Mouse (Mus musculus): ENCODE measurements around the gene Ssbp2. TPM values are rescaled to one million over a fixed set of nuclear protein-coding genes. Genes with fewer than 3 reads are reported as not detected.

The Ssbp2 gene
- total and polyA plus RNA-seq, 3 experiments: 12.6 to 38.4 TPM; not detected in 1

GRCm38 (mm10) chr13:91456735-91457134, 3.3 kb upstream of the Ssbp2 start:
- H3K9me3 ChIP-seq (replicated peaks; ENCODE audit: insufficient read depth, low read length): no peaks in the 10 kb centered on the region
- H3K4me1 ChIP-seq (ENCODE audit: control insufficient read depth in 1 of 2, insufficient read depth in 2 of 2, low read length in 2 of 2): peaks cover 15 to 17% of the 10 kb centered on the region in 2 experiments
- peaks cover 9% of the 10 kb centered on the region for H3K79me2 ChIP-seq (ENCODE audit: control insufficient read depth, insufficient read depth, low read length, poor library complexity)
- peaks cover 0 to 31% of the 10 kb centered on the region in 2 experiments; a peak in 2 of 4 replicates for H3K36me3 ChIP-seq (ENCODE audit: control insufficient read depth in 1 of 2, insufficient read depth in 2 of 2, low read length in 2 of 2)
- DNase-seq (ENCODE audit: low read depth, low spot score): no peak
- no peak overlapping the region for H3K9ac ChIP-seq (ENCODE audit: control insufficient read depth, low read depth, low read length, poor library complexity, severe bottlenecking)
- H3K4me3 ChIP-seq (ENCODE audit: control insufficient read depth in 1 of 2, insufficient read depth in 1 of 2, low read depth in 2 of 2, low read length in 2 of 2): no peak overlapping the region
- TF ChIP-seq CHD1 (IDR thresholded peaks at IDR 0.05; ENCODE audit: low read depth, low read length) (no peak), TAL1 (IDR thresholded peaks at IDR 0.05; ENCODE audit: low read length) (peak; percentile 87), SIN3A (IDR thresholded peaks at IDR 0.05; ENCODE audit: low read length) (no peak), EP300 (IDR thresholded peaks at IDR 0.05; ENCODE audit: low read depth in 1 of 2, low read length in 2 of 2) (peak in 1 of 2 experiments; percentile 45; a peak in 1 of 4 replicates), USF1 (IDR thresholded peaks at IDR 0.05; ENCODE audit: low read depth, low read length) (no peak), MAX (IDR thresholded peaks at IDR 0.05; ENCODE audit: low read length) (no peak), UBTF (IDR thresholded peaks at IDR 0.05; ENCODE audit: borderline replicate concordance, insufficient read depth, low read depth, low read length) (no peak), POLR2AphosphoS2 (IDR thresholded peaks at IDR 0.05; ENCODE audit: low read length) (no peak), JUND (IDR thresholded peaks at IDR 0.05; ENCODE audit: low read depth, low read length) (no peak)
- H3K27me3 ChIP-seq (ENCODE audit: control insufficient read depth in 1 of 2, insufficient read depth in 2 of 2, low read length in 2 of 2): no peaks in the 10 kb centered on the region
- H3K27ac ChIP-seq (ENCODE audit: control insufficient read depth, low read depth, low read length): no peak overlapping the region; the same call in 1 of the 2 replicates

DNA sequence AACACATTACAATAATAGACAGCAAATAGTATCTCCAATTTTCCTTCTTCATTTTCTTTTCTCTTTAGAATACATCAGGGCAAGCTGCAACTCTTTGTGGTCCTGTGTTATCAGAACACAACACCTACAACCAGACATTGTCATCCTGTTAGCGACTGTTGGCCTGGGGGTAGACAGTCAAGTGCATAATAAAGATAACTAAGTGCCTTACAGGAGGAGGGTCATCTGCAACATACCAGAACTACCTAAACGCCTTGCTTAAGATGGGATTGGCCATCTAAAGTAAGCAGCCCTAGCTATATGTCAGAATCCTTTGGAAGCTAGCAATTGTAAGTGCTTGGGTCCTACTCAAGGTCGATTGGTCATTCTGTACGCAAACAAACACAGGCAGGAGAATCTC, 2.1 kb upstream of the Ssbp2 start:
- Histone ChIP-seq H3K79me2 (ENCODE audit: control insufficient read depth, insufficient read depth, low read length, poor library complexity) (peaks cover 17% of the 10 kb centered on the region), H3K9ac (ENCODE audit: control insufficient read depth, low read depth, low read length, poor library complexity, severe bottlenecking) (peak overlapping the region; percentile 2; the same call in 1 of the 2 replicates), H3K27me3 (ENCODE audit: control insufficient read depth in 1 of 2, insufficient read depth in 2 of 2, low read length in 2 of 2) (no peaks in the 10 kb centered on the region), H3K27ac (ENCODE audit: control insufficient read depth, low read depth, low read length) (peak overlapping the region; percentile 85), H3K4me1 (ENCODE audit: control insufficient read depth in 1 of 2, insufficient read depth in 2 of 2, low read length in 2 of 2) (peaks cover 10 to 11% of the 10 kb centered on the region in 2 experiments), H3K4me3 (ENCODE audit: control insufficient read depth in 1 of 2, insufficient read depth in 1 of 2, low read depth in 2 of 2, low read length in 2 of 2) (peak overlapping the region in 1 of 2 experiments; percentile 4; a peak in 1 of 4 replicates), H3K9me3 (replicated peaks; ENCODE audit: insufficient read depth, low read length) (no peaks in the 10 kb centered on the region), H3K36me3 (ENCODE audit: control insufficient read depth in 1 of 2, insufficient read depth in 2 of 2, low read length in 2 of 2) (peaks cover 0 to 28% of the 10 kb centered on the region in 2 experiments; a peak in 2 of 4 replicates)
- DNase-seq (ENCODE audit: low read depth, low spot score): peak; percentile 90
- TF ChIP-seq NELFE (IDR thresholded peaks at IDR 0.05; ENCODE audit: low read depth, low read length) (no peak), USF2 (IDR thresholded peaks at IDR 0.05; ENCODE audit: borderline replicate concordance in 1 of 2, insufficient read depth in 1 of 2, low read depth in 1 of 2, low read length in 2 of 2) (no peak), MXI1 (IDR thresholded peaks at IDR 0.05; ENCODE audit: low read depth, low read length) (no peak), TAL1 (IDR thresholded peaks at IDR 0.05; ENCODE audit: low read length) (peak; percentile 97), KAT2A (conservative IDR thresholded peaks at IDR 0.05; ENCODE audit: low read depth, low read length) (no peak), USF1 (IDR thresholded peaks at IDR 0.05; ENCODE audit: low read depth, low read length) (no peak), JUND (IDR thresholded peaks at IDR 0.05; ENCODE audit: low read depth, low read length) (no peak), POLR2AphosphoS2 (IDR thresholded peaks at IDR 0.05; ENCODE audit: low read length) (no peak), ETS1 (IDR thresholded peaks at IDR 0.05; ENCODE audit: low read depth, low read length) (peak; percentile 80; the same call in 1 of the 2 replicates), CHD2 (IDR thresholded peaks at IDR 0.05; ENCODE audit: low read length) (no peak), TCF12 (IDR thresholded peaks at IDR 0.05; ENCODE audit: low read depth, low read length) (peak; percentile 94), CTCF (IDR thresholded peaks at IDR 0.05 in 2 of 3, conservative IDR thresholded peaks at IDR 0.05 in 1 of 3; ENCODE audit: control insufficient read depth in 1 of 3, insufficient read depth in 1 of 3, low read depth in 2 of 3, low read length in 3 of 3, poor library complexity in 1 of 3, severe bottlenecking in 1 of 3) (no peak), MAFK (IDR thresholded peaks at IDR 0.05; ENCODE audit: borderline replicate concordance, low read depth, low read length) (no peak), RCOR1 (IDR thresholded peaks at IDR 0.05; ENCODE audit: low read depth, low read length) (no peak), HCFC1 (IDR thresholded peaks at IDR 0.05; ENCODE audit: low read depth, low read length) (no peak), SIN3A (IDR thresholded peaks at IDR 0.05; ENCODE audit: low read length) (0 out of 2 replicates have a peak, but pooled peaks have one; percentile 23), E2F4 (IDR thresholded peaks at IDR 0.05; ENCODE audit: borderline replicate concordance, low read depth, low read length) (no peak), POLR2A (IDR thresholded peaks at IDR 0.05; ENCODE audit: control insufficient read depth in 1 of 2, insufficient read depth in 1 of 2, low read depth in 1 of 2, low read length in 2 of 2, poor library complexity in 1 of 2) (0 out of 4 replicates have a peak, but pooled peaks of 1 of the 2 experiments have one; percentile 20), TBP (IDR thresholded peaks at IDR 0.05; ENCODE audit: low read depth, low read length) (peak; percentile 69), GATA1 (IDR thresholded peaks at IDR 0.05; ENCODE audit: low read depth, low read length) (peak; percentile 95), GABPA (IDR thresholded peaks at IDR 0.05; ENCODE audit: low read depth, low read length) (no peak), MEF2A (IDR thresholded peaks at IDR 0.05; ENCODE audit: extremely low read depth, insufficient replicate concordance, low read depth, low read length, poor library complexity, severe bottlenecking) (no peak), ZKSCAN1 (IDR thresholded peaks at IDR 0.05; ENCODE audit: low read depth, low read length) (no peak), ELF1 (IDR thresholded peaks at IDR 0.05; ENCODE audit: low read depth, low read length) (no peak), UBTF (IDR thresholded peaks at IDR 0.05; ENCODE audit: borderline replicate concordance, insufficient read depth, low read depth, low read length) (no peak), MYB (IDR thresholded peaks at IDR 0.05; ENCODE audit: low read depth, low read length) (peak; percentile 80), EP300 (IDR thresholded peaks at IDR 0.05; ENCODE audit: low read depth in 1 of 2, low read length in 2 of 2) (peak; percentile 92 to 98), ZC3H11A (IDR thresholded peaks at IDR 0.05; ENCODE audit: low read depth, low read length) (no peak)

Measured in MEL (cell line).